Mouse (Mus musculus): ENCODE results near the gene Tmem38a. TPM values are rescaled to one million over a fixed set of nuclear protein-coding genes. Genes with fewer than 3 reads are reported as not detected.
A peak's percentile ranks its signal among the peaks of the same experiment; 100 is the strongest.

Tmem38a gene
- polyA plus RNA-seq, 1 experiment: 5.6 TPM

GRCm38 (mm10) chr8:72548644-72549313 lies 23.1 kb upstream of the Tmem38a start:
- under 1% methylated on average over 45 of the region's 45 CpGs for WGBS
- Histone ChIP-seq H3K4me1 (ENCODE audit: control insufficient read depth, insufficient read depth, insufficient read length) (peaks cover 11% of the 10 kb centered on the region), H3K36me3 (ENCODE audit: control insufficient read depth, insufficient read depth, low read length) (no peaks in the 10 kb centered on the region), H3K27me3 (ENCODE audit: control insufficient read depth, insufficient read depth, low read length) (no peaks in the 10 kb centered on the region), H3K27ac (ENCODE audit: insufficient read depth, low read length) (peak overlapping the region; percentile 59), H3K4me3 (ENCODE audit: extremely low read depth, insufficient read depth, insufficient read length) (peak overlapping the region; percentile 65)
- no peak for TF ChIP-seq CTCF (IDR thresholded peaks at IDR 0.05; ENCODE audit: extremely low read depth, insufficient read depth, insufficient read length, insufficient replicate concordance)
- TF ChIP-seq POLR2A (IDR thresholded peaks at IDR 0.05; ENCODE audit: low read depth, low read length): no peak
- no peak for DNase-seq (ENCODE audit: low read depth in 1 of 2, low spot score in 2 of 2)

DNA sequence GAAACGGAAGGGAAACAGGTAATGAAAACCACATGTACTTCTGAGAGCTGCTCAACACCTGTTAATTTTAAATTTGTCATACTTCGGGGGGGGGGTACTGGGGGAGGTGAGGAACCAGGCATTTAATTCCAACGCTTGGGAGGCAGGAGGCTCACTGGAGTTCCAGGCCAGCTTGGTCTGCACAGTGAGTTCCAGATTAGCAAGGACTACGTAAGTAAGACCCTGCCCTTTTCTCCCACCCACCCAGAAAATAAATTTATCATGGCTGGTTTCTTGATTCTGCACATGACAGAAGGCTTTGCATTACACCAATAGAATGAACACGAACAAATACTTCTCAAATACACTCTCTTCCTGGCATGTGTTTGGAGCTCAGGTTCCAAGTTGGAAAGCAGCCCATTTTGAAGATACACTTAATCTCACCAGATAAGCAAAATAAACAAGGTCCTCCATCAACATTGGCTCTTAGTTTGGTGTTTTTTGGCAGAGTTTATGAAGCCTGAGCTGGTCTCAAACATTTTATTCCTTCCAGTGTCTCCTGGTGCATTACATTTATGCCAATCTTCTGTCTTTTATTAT lies 22.5 kb upstream of the Tmem38a start:
- Histone ChIP-seq H3K36me3 (ENCODE audit: control insufficient read depth, insufficient read depth, low read length) (no peaks in the 10 kb centered on the region), H3K4me1 (ENCODE audit: control insufficient read depth, insufficient read depth, insufficient read length) (peaks cover 11% of the 10 kb centered on the region), H3K4me3 (ENCODE audit: extremely low read depth, insufficient read depth, insufficient read length) (peak overlapping the region; percentile 65; the same call in 1 of the 2 replicates), H3K27ac (ENCODE audit: insufficient read depth, low read length) (peak overlapping the region; percentile 59; the same call in 1 of the 2 replicates), H3K27me3 (ENCODE audit: control insufficient read depth, insufficient read depth, low read length) (no peaks in the 10 kb centered on the region)
- 22% methylated on average over 5 of the region's 5 CpGs for WGBS
- TF ChIP-seq CTCF (IDR thresholded peaks at IDR 0.05; ENCODE audit: extremely low read depth, insufficient read depth, insufficient read length, insufficient replicate concordance) (no peak), POLR2A (IDR thresholded peaks at IDR 0.05; ENCODE audit: low read depth, low read length) (no peak)
- DNase-seq (ENCODE audit: low read depth in 1 of 2, low spot score in 2 of 2): no peak

GRCm38 (mm10) chr8:72555770-72556169 lies 16.1 kb upstream of the Tmem38a start:
- peaks cover 1% of the 10 kb centered on the region; the same call in 1 of the 2 replicates for H3K36me3 ChIP-seq (ENCODE audit: control insufficient read depth, insufficient read depth, low read length)
- H3K4me3 ChIP-seq (ENCODE audit: extremely low read depth, insufficient read depth, insufficient read length): no peak overlapping the region
- no peak for DNase-seq (ENCODE audit: low read depth in 1 of 2, low spot score in 2 of 2)
- H3K27ac ChIP-seq (ENCODE audit: insufficient read depth, low read length): no peak overlapping the region
- peaks cover 4% of the 10 kb centered on the region for H3K4me1 ChIP-seq (ENCODE audit: control insufficient read depth, insufficient read depth, insufficient read length)
- 87% methylated on average over 4 of the region's 4 CpGs for WGBS
- no peaks in the 10 kb centered on the region for H3K27me3 ChIP-seq (ENCODE audit: control insufficient read depth, insufficient read depth, low read length)
- TF ChIP-seq CTCF (IDR thresholded peaks at IDR 0.05; ENCODE audit: extremely low read depth, insufficient read depth, insufficient read length, insufficient replicate concordance) (no peak), POLR2A (IDR thresholded peaks at IDR 0.05; ENCODE audit: low read depth, low read length) (no peak)

GRCm38 (mm10) chr8:72561111-72561689 lies 10.7 kb upstream of the Tmem38a start:
- WGBS: 93% methylated on average over 1 of the region's 1 CpGs
- Histone ChIP-seq H3K27me3 (ENCODE audit: control insufficient read depth, insufficient read depth, low read length) (no peaks in the 10 kb centered on the region), H3K4me1 (ENCODE audit: control insufficient read depth, insufficient read depth, insufficient read length) (no peaks in the 10 kb centered on the region), H3K36me3 (ENCODE audit: control insufficient read depth, insufficient read depth, low read length) (peaks cover 15% of the 10 kb centered on the region), H3K4me3 (ENCODE audit: extremely low read depth, insufficient read depth, insufficient read length) (no peak overlapping the region), H3K27ac (ENCODE audit: insufficient read depth, low read length) (no peak overlapping the region)
- no peak for TF ChIP-seq CTCF (IDR thresholded peaks at IDR 0.05; ENCODE audit: extremely low read depth, insufficient read depth, insufficient read length, insufficient replicate concordance)
- TF ChIP-seq POLR2A (IDR thresholded peaks at IDR 0.05; ENCODE audit: low read depth, low read length): no peak
- no peak for DNase-seq (ENCODE audit: low read depth in 1 of 2, low spot score in 2 of 2)

DNA sequence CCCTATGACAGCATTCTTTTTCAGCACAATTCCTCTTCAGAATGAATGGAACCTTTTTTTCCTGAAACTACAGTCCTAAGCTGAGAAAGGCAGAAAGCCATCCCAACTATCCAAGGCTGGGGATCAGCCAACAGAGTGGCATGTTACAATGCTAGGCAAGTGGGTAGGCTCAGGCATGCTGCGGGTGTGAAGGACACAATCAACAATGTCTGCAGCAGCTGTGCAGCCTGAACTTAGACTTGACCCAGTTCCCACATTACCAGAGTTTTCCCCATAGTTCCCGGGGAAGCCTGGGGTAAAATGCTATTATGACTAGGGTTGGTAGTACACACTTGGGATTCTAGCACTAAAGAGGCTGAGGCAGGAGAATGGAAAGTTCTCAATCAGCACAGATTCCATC lies 5.9 kb upstream of the Tmem38a start:
- H3K27me3 ChIP-seq (ENCODE audit: control insufficient read depth, insufficient read depth, low read length): no peaks in the 10 kb centered on the region
- H3K27ac ChIP-seq (ENCODE audit: insufficient read depth, low read length): no peak overlapping the region
- peaks cover 32% of the 10 kb centered on the region for H3K36me3 ChIP-seq (ENCODE audit: control insufficient read depth, insufficient read depth, low read length)
- H3K4me3 ChIP-seq (ENCODE audit: extremely low read depth, insufficient read depth, insufficient read length): no peak overlapping the region
- H3K4me1 ChIP-seq (ENCODE audit: control insufficient read depth, insufficient read depth, insufficient read length): no peaks in the 10 kb centered on the region
- TF ChIP-seq CTCF (IDR thresholded peaks at IDR 0.05; ENCODE audit: extremely low read depth, insufficient read depth, insufficient read length, insufficient replicate concordance) (no peak), POLR2A (IDR thresholded peaks at IDR 0.05; ENCODE audit: low read depth, low read length) (no peak)
- WGBS: 91% methylated on average over 2 of the region's 2 CpGs
- no peak for DNase-seq (ENCODE audit: low read depth in 1 of 2, low spot score in 2 of 2)

- peak; percentile 96 to 99 for DNase-seq (ENCODE audit: low read depth in 1 of 2, low spot score in 2 of 2)
- WGBS: under 1% methylated on average over 52 of the region's 52 CpGs
- peaks cover 5% of the 10 kb centered on the region; the same call in 1 of the 2 replicates for H3K4me1 ChIP-seq (ENCODE audit: control insufficient read depth, insufficient read depth, insufficient read length)
- H3K36me3 ChIP-seq (ENCODE audit: control insufficient read depth, insufficient read depth, low read length): peaks cover 19% of the 10 kb centered on the region
- H3K27ac ChIP-seq (ENCODE audit: insufficient read depth, low read length): peak within 1 kb of the TSS; percentile 97
- no peaks in the 10 kb centered on the region for H3K27me3 ChIP-seq (ENCODE audit: control insufficient read depth, insufficient read depth, low read length)
- TF ChIP-seq POLR2A (IDR thresholded peaks at IDR 0.05; ENCODE audit: low read depth, low read length) (peak; percentile 25; the same call in 1 of the 2 replicates), CTCF (IDR thresholded peaks at IDR 0.05; ENCODE audit: extremely low read depth, insufficient read depth, insufficient read length, insufficient replicate concordance) (no peak)
- peak within 1 kb of the TSS; percentile 91 for H3K4me3 ChIP-seq (ENCODE audit: extremely low read depth, insufficient read depth, insufficient read length)
Observed at GRCm38 (mm10) chr8:72570633-72571610, 933 bp upstream of the Tmem38a start, which contains the start of gene Smim7. Gene Smim7 (minus strand): TSS chr8:72571088.

All from spleen, adult 2 months (tissue).